Mouse (Mus musculus) layer of hippocampus, adult 9-10 months (tissue): ENCODE results near the gene Slc30a2.
A peak's percentile ranks its signal among the peaks of the same experiment; 100 is the strongest.
"Not testable (repeated sequence)": the region's sequence is repeated elsewhere in the genome, so short reads cannot be mapped to it uniquely, and the experiment has no call there.

Experiments used
- DNase-seq: peaks from one replicate; pipeline ENCODE4 v3.0.0; 2022; ENCODE audit warnings: low spot score

The Slc30a2 gene

GRCm38 (mm10) chr4:134359649-134360048 lies 16.7 kb downstream of the Slc30a2 start:
- DNase-seq, result no peak

DNA sequence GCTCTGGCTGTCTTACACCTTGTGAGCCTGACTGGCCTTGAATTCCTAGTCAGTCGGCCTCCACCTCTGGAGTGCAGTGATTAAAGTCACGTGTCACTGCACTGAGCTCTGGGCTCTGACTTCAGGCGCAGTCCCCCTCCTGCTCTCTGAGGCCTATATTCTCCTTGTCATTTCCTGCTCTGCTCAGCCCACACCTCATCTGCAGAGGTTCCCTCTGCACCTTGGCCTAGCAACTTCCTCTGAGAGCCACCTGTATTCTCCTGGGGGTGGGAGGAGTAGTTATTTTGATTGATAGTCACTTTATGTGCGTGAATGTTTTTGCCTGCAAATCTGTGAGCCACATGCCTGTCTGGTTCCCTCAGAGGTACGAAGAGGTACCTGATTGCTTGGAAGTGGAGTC lies 18.2 kb downstream of the Slc30a2 start:
- DNase-seq, result no peak

DNA sequence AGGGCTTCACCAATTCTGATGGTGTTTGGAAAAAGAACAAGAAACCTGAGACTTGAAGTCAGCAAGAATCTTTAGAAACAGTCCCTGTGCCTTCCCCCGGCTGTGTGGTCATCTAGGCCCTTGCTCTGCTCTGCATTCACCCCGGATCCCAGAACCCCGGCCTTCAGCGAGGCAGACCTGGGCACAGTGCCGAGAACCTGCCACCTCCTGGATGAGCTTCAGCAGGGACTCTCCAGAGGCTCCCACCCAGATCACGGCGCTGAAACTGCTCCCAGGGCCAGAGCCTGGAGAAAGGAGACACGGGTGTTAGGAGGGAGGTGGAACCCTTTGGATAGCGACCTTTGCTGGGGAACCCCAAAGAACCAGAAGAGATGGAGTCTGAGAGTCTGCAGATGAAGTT lies 19.1 kb downstream of the Slc30a2 start:
- DNase-seq, result no peak

GRCm38 (mm10) chr4:134362586-134362985 lies 19.6 kb downstream of the Slc30a2 start:
- DNase-seq, result no peak

- no peak for DNase-seq
Measured at GRCm38 (mm10) chr4:134365280-134365679, 22.3 kb downstream of the Slc30a2 start.

GRCm38 (mm10) chr4:134370649-134371221 lies 27.8 kb downstream of the Slc30a2 start:
- DNase-seq, result no peak

DNA sequence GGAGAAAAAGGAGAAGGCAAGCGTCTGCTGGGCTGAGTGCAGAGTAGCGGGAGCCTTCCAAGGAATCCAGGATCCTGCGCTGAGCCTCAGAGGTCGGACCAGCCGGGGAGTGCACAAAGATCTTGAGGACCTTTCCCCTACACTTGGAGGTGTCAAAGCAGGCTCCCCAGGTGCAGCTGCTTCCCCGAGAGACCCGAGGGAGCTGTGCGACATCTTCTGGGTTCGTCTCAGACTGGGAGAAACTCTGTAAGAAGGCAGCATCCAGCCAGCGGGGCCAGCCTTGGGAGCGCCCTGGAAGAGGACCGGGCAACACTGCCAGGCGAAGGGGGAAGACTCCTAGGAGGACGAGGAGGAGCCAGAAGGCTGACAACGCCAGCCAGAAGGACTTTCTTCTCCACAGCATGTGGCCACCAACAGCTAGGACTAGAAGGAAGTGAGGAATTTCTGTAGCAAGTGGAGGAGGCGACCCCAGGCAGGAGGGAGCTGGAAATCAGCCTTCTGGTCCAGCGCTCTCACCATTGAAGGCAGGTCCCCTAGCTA lies 28.4 kb downstream of the Slc30a2 start:
- no peak for DNase-seq

DNA sequence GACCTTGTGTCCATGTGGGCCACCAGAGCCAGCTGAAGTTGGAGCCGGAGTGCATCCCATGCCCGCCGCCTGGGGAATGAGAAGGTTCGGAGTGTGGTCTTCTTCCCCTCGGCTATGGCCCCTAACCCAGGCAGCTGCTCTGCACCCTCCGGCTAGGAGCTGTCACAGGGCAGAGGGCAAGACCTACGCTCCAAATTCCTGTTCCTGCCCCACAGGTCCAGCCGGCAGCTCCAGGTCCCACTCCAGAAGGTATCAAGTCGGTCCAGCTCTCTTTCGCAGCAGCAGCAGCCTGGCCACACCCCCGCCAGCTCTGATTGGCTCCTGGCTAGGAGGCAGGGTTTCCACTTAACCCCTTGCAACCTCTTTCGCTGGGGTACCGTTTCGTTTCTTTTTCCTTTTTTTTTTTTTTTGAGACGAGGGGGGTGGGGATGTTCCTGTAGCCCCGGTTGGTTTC lies 29.3 kb downstream of the Slc30a2 start:
- DNase-seq, result no peak

- DNase-seq, result no peak
Measured at GRCm38 (mm10) chr4:134373295-134373694, 30.3 kb downstream of the Slc30a2 start.

- DNase-seq, result no peak
Measured at GRCm38 (mm10) chr4:134374306-134374705, 31.3 kb downstream of the Slc30a2 start.

- DNase-seq, result no peak
Measured at GRCm38 (mm10) chr4:134378089-134378615, 35.2 kb downstream of the Slc30a2 start.

- no peak for DNase-seq
Measured at GRCm38 (mm10) chr4:134379510-134379909, 36.5 kb downstream of the Slc30a2 start.

DNA sequence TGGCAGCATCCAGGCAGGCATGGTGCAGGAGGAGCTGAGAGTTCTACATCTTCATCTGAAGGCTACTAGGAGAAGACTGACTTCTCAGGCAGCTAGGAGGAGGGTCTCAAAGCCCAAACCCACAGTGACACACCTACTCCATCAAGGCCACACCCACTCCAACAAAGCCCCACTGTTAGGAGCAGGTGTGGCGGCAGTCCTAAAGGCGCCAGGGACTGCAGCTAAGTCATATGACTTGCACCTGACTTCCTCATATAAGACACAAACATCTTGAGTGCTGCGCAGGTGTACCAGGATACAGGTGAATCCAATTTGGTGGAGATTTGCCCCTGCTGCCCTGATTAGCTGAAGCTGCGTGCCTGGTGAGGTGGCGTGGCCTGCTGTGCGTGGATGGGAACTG lies 40.8 kb downstream of the Slc30a2 start, which contains the start of gene Extl1:
Gene Extl1 (minus strand): TSS at position 101 of the 400 bp plus-strand sequence.
- not testable (repeated sequence) for DNase-seq

- no peak for DNase-seq
Measured at GRCm38 (mm10) chr4:134387268-134387667, 44.3 kb downstream of the Slc30a2 start.

- no peak for DNase-seq
Measured at GRCm38 (mm10) chr4:134388397-134388796, 45.4 kb downstream of the Slc30a2 start.

DNA sequence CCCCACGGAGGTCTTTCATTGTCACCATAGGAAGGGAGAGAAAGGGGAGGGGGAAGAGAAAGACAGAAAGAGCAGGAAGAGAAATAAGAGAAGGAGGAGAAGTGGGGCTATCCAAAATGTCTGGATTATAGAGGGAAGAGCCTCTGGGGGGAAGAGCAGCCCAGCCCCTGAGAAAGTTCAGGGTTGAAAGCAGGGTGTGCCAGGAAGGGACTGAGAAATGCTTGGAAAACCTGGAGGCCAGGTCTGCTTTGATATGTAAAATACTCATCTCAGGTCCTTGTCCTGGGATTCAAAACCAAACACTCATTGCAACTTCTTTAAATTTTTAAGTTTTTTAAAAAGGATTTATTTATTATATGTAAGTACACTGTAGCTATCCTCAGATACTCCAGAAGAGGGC lies 48.7 kb downstream of the Slc30a2 start:
- DNase-seq, result no peak

DNA sequence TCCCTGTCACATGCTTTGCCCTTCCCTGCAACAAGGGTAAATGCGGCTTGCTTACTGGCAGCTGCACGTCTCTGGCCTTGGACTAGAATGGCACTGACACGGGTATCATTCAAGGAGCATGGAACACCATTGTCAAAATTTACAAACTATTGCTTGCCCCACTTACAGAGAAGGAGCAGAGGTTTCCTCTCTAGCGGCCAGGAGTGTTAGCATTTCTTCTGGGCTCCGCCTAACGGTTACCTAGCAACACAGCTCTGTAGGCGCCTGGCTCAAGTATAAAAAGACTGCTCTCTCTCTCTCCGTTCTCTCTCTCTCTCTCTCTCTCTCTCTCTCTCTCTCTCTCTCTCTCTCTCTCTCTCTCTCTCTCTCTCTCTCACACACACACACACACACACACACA lies 49.6 kb downstream of the Slc30a2 start:
- no peak for DNase-seq

DNA sequence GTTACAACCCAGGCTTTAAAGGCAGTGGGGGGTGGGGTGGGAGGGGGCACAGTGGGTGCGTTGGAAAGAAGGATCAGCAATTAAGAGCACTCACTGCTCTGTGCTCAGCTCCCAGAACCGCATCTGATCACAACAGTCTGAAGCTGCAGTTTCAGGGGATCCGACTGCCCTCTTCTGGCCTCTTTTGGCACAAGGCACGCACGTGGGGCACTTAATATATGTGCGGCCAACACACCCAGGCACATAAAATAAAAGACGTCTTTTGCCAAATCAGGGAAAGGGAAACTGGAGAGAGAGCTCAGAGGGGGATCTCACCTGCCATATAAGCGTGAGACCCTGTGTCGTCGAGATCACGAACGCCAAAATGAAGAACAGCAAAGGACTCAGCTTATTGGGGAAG lies 50.0 kb downstream of the Slc30a2 start:
- no peak for DNase-seq

DNA sequence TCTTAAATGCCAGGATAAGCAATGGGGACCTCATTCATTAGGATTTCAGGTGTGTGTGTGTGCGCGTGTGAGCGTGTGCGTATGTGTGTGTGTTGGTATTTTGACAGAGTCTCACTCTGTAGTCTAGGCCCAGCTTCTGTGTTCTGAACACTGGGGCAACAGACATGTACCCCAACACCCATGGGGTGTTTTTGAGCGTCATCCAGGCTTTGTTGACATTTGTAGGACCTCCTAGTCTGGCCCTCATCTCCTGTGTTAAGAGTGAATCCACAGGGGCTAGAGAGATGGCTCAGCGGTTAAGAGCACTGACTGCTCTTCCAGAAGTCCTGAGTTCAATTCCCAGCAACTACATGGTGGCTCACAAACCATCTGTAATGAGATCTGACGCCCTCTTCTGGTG lies 52.2 kb downstream of the Slc30a2 start:
- DNase-seq, result no peak

GRCm38 (mm10) chr4:134395977-134396825 lies 53.2 kb downstream of the Slc30a2 start, which contains the start of gene Pafah2:
Gene Pafah2, plus strand, starts transcription at chr4:134396320.
- DNase-seq, result peak; percentile 99

- DNase-seq, result no peak
Measured at GRCm38 (mm10) chr4:134397121-134397520, 54.1 kb downstream of the Slc30a2 start.

DNA sequence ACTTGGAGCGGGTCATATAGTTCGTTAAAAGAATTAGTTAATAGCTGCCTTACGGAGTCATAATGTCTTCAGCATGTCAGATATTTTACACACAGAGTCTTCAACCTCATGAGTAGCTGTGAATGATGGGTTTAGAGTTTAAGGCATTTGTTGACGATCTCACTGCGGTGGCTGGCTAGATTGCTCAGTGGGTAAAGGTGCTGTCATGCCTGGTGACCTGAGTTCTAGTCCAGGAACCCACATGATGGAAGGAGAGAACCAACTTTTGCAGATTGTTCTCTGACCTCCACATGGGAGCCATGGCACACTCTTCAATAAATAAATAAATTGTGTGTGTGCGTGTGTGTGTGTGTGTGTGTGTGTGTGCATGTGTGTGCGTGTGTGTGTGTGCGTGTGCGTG lies 54.8 kb downstream of the Slc30a2 start:
- no peak for DNase-seq

GRCm38 (mm10) chr4:134400206-134400605 lies 57.2 kb downstream of the Slc30a2 start:
- DNase-seq, result no peak
